Mouse (Mus musculus): ENCODE measurements at regions not wholly inside any gene's neighbourhood (a gene's known extent, or its start where the extent isn't known, plus 50 kb on each side); places are given as distances from the start of the nearest gene placed in this dataset.
A peak's percentile ranks its signal among the peaks of the same experiment; 100 is the strongest.

- H3K9me3 ChIP-seq (replicated peaks) = no peaks in the 10 kb centered on the region
- H3K27me3 ChIP-seq = no peaks in the 10 kb centered on the region; the same call in 1 of the 2 replicates
- H3K4me3 ChIP-seq (replicated peaks) = no peak overlapping the region
- H3K4me1 ChIP-seq (replicated peaks) = peaks cover 13% of the 10 kb centered on the region
- 0 out of 2 replicates have a peak overlapping the region, but pooled peaks have one; percentile 2 for H3K4me2 ChIP-seq
- H3K27ac ChIP-seq (replicated peaks) = no peak overlapping the region
- WGBS (ENCODE audit: insufficient replicate concordance) = 47% methylated on average over 6 of the region's 6 CpGs
- H3K36me3 ChIP-seq (replicated peaks) = no peaks in the 10 kb centered on the region
- no peak for ATAC-seq (ENCODE audit: insufficient read depth)
- H3K9ac ChIP-seq = no peak overlapping the region
These were observed 141.2 kb upstream of the Klf3 start for GRCm38 (mm10) chr5:64661959-64662358.

- H3K4me1 ChIP-seq (replicated peaks) = peaks cover 18% of the 10 kb centered on the region
- no peaks in the 10 kb centered on the region for H3K36me3 ChIP-seq (replicated peaks)
- H3K4me2 ChIP-seq = no peak overlapping the region
- H3K9ac ChIP-seq = no peak overlapping the region
- H3K27ac ChIP-seq (replicated peaks) = no peak overlapping the region
- no peaks in the 10 kb centered on the region for H3K9me3 ChIP-seq (replicated peaks)
- 18% methylated on average over 7 of the region's 7 CpGs for WGBS (ENCODE audit: insufficient replicate concordance)
- H3K4me3 ChIP-seq (replicated peaks) = no peak overlapping the region
- no peaks in the 10 kb centered on the region; the same call in 1 of the 2 replicates for H3K27me3 ChIP-seq
- ATAC-seq (ENCODE audit: insufficient read depth) = no peak
These were observed 140.7 kb upstream of the Klf3 start for GRCm38 (mm10) chr5:64662476-64662875.

- Histone ChIP-seq H3K27ac (replicated peaks) (no peak overlapping the region), H3K27me3 (no peaks in the 10 kb centered on the region; the same call in 1 of the 2 replicates), H3K4me1 (replicated peaks) (peaks cover 25% of the 10 kb centered on the region), H3K9me3 (replicated peaks) (no peaks in the 10 kb centered on the region), H3K4me3 (replicated peaks) (no peak overlapping the region), H3K9ac (no peak overlapping the region), H3K4me2 (no peak overlapping the region), H3K36me3 (replicated peaks) (no peaks in the 10 kb centered on the region)
- no peak for ATAC-seq (ENCODE audit: insufficient read depth)
- WGBS (ENCODE audit: insufficient replicate concordance) = 70% methylated on average over 1 of the region's 1 CpGs
These were observed 139.4 kb upstream of the Klf3 start for GRCm38 (mm10) chr5:64663766-64664165.

GRCm38 (mm10) chr5:64665064-64665463, 138.1 kb upstream of the Klf3 start:
- Histone ChIP-seq H3K9ac (no peak overlapping the region), H3K36me3 (replicated peaks) (no peaks in the 10 kb centered on the region), H3K9me3 (replicated peaks) (no peaks in the 10 kb centered on the region), H3K4me2 (no peak overlapping the region), H3K4me1 (replicated peaks) (peaks cover 25% of the 10 kb centered on the region), H3K27ac (replicated peaks) (no peak overlapping the region), H3K27me3 (no peaks in the 10 kb centered on the region), H3K4me3 (replicated peaks) (no peak overlapping the region)
- WGBS (ENCODE audit: insufficient replicate concordance) = 51% methylated on average over 3 of the region's 3 CpGs
- no peak for ATAC-seq (ENCODE audit: insufficient read depth)

- no peak overlapping the region for H3K9ac ChIP-seq
- H3K36me3 ChIP-seq (replicated peaks) = no peaks in the 10 kb centered on the region
- 64% methylated on average over 3 of the region's 3 CpGs for WGBS (ENCODE audit: insufficient replicate concordance)
- H3K9me3 ChIP-seq (replicated peaks) = no peaks in the 10 kb centered on the region
- no peak overlapping the region for H3K4me3 ChIP-seq (replicated peaks)
- no peak overlapping the region for H3K4me2 ChIP-seq
- H3K4me1 ChIP-seq (replicated peaks) = peaks cover 25% of the 10 kb centered on the region
- H3K27me3 ChIP-seq = no peaks in the 10 kb centered on the region
- H3K27ac ChIP-seq (replicated peaks) = no peak overlapping the region
- no peak for ATAC-seq (ENCODE audit: insufficient read depth)
These were observed 136.9 kb upstream of the Klf3 start for GRCm38 (mm10) chr5:64666256-64666655.

GRCm38 (mm10) chr5:64667053-64667452, 136.1 kb upstream of the Klf3 start:
- H3K9ac ChIP-seq = no peak overlapping the region
- 48% methylated on average over 3 of the region's 3 CpGs for WGBS (ENCODE audit: insufficient replicate concordance)
- H3K4me1 ChIP-seq (replicated peaks) = peaks cover 21% of the 10 kb centered on the region
- no peak overlapping the region for H3K4me2 ChIP-seq
- 0 out of 2 replicates have a peak overlapping the region, but pooled peaks have one; percentile 0 for H3K27ac ChIP-seq (replicated peaks)
- H3K4me3 ChIP-seq (replicated peaks) = no peak overlapping the region
- no peaks in the 10 kb centered on the region for H3K36me3 ChIP-seq (replicated peaks)
- H3K27me3 ChIP-seq = no peaks in the 10 kb centered on the region
- peak; percentile 64; the same call in 1 of the 2 replicates for ATAC-seq (ENCODE audit: insufficient read depth)
- no peaks in the 10 kb centered on the region for H3K9me3 ChIP-seq (replicated peaks)

- H3K4me3 ChIP-seq (replicated peaks) = no peak overlapping the region
- no peak overlapping the region for H3K9ac ChIP-seq
- no peak overlapping the region for H3K27ac ChIP-seq (replicated peaks)
- 78% methylated on average over 2 of the region's 2 CpGs for WGBS (ENCODE audit: insufficient replicate concordance)
- H3K9me3 ChIP-seq (replicated peaks) = no peaks in the 10 kb centered on the region
- H3K36me3 ChIP-seq (replicated peaks) = no peaks in the 10 kb centered on the region
- 0 out of 2 replicates have a peak, but pooled peaks cover 6% of the 10 kb centered on the region for H3K4me1 ChIP-seq (replicated peaks)
- no peak overlapping the region for H3K4me2 ChIP-seq
- H3K27me3 ChIP-seq = no peaks in the 10 kb centered on the region
- ATAC-seq (ENCODE audit: insufficient read depth) = no peak
These were observed 129.3 kb upstream of the Klf3 start for GRCm38 (mm10) chr5:64673861-64674260.

- Histone ChIP-seq H3K4me1 (replicated peaks) (peaks cover 14% of the 10 kb centered on the region), H3K4me2 (no peak overlapping the region), H3K4me3 (replicated peaks) (no peak overlapping the region), H3K27me3 (no peaks in the 10 kb centered on the region), H3K9me3 (replicated peaks) (no peaks in the 10 kb centered on the region), H3K36me3 (replicated peaks) (no peaks in the 10 kb centered on the region), H3K27ac (replicated peaks) (0 out of 2 replicates have a peak overlapping the region, but pooled peaks have one; percentile 10), H3K9ac (no peak overlapping the region)
- 54% methylated on average over 17 of the region's 17 CpGs for WGBS (ENCODE audit: insufficient replicate concordance)
- no peak for ATAC-seq (ENCODE audit: insufficient read depth)
These were observed 126.8 kb upstream of the Klf3 start for GRCm38 (mm10) chr5:64676214-64676945.

- Histone ChIP-seq H3K4me1 (replicated peaks) (peaks cover 14% of the 10 kb centered on the region), H3K36me3 (replicated peaks) (no peaks in the 10 kb centered on the region), H3K4me2 (no peak overlapping the region), H3K27me3 (no peaks in the 10 kb centered on the region), H3K9ac (no peak overlapping the region), H3K9me3 (replicated peaks) (no peaks in the 10 kb centered on the region), H3K27ac (replicated peaks) (no peak overlapping the region), H3K4me3 (replicated peaks) (no peak overlapping the region)
- WGBS (ENCODE audit: insufficient replicate concordance) = 38% methylated on average over 8 of the region's 8 CpGs
- ATAC-seq (ENCODE audit: insufficient read depth) = no peak
These were observed 126.1 kb upstream of the Klf3 start for GRCm38 (mm10) chr5:64676946-64677588.

GRCm38 (mm10) chr5:64678706-64679105, 124.5 kb upstream of the Klf3 start:
- H3K4me2 ChIP-seq = no peak overlapping the region
- 85% methylated on average over 2 of the region's 2 CpGs for WGBS (ENCODE audit: insufficient replicate concordance)

GRCm38 (mm10) chr5:64679996-64680625, 123.1 kb upstream of the Klf3 start:
- no peaks in the 10 kb centered on the region for H3K27me3 ChIP-seq
- no peak overlapping the region for H3K27ac ChIP-seq (replicated peaks)
- no peaks in the 10 kb centered on the region for H3K9me3 ChIP-seq (replicated peaks)
- H3K36me3 ChIP-seq (replicated peaks) = no peaks in the 10 kb centered on the region
- H3K4me2 ChIP-seq = no peak overlapping the region
- WGBS (ENCODE audit: insufficient replicate concordance) = 42% methylated on average over 18 of the region's 18 CpGs
- no peak overlapping the region for H3K4me3 ChIP-seq (replicated peaks)
- ATAC-seq (ENCODE audit: insufficient read depth) = no peak
- no peak overlapping the region for H3K9ac ChIP-seq
- peaks cover 31% of the 10 kb centered on the region for H3K4me1 ChIP-seq (replicated peaks)

More at GRCm38 (mm10) chr5:64678706-64679105, 124.5 kb upstream of the Klf3 start:
- Histone ChIP-seq H3K9me3 (replicated peaks) (no peaks in the 10 kb centered on the region), H3K27ac (replicated peaks) (no peak overlapping the region), H3K4me1 (replicated peaks) (peaks cover 19% of the 10 kb centered on the region), H3K36me3 (replicated peaks) (no peaks in the 10 kb centered on the region), H3K27me3 (no peaks in the 10 kb centered on the region), H3K9ac (no peak overlapping the region), H3K4me3 (replicated peaks) (no peak overlapping the region)
- ATAC-seq (ENCODE audit: insufficient read depth) = no peak

Measured in liver, embryonic 15.5 days (tissue).